Mouse (Mus musculus) right cerebral cortex, adult 2 months (tissue): ENCODE measurements around the gene Hdac11.

Source experiments
- DNase-seq, 2 experiments: peaks; one replicate each; pipeline ENCODE4 v3.0.0; 2021 to 2022; ENCODE audit warnings: low spot score in 2 of 2

The Hdac11 gene

DNA sequence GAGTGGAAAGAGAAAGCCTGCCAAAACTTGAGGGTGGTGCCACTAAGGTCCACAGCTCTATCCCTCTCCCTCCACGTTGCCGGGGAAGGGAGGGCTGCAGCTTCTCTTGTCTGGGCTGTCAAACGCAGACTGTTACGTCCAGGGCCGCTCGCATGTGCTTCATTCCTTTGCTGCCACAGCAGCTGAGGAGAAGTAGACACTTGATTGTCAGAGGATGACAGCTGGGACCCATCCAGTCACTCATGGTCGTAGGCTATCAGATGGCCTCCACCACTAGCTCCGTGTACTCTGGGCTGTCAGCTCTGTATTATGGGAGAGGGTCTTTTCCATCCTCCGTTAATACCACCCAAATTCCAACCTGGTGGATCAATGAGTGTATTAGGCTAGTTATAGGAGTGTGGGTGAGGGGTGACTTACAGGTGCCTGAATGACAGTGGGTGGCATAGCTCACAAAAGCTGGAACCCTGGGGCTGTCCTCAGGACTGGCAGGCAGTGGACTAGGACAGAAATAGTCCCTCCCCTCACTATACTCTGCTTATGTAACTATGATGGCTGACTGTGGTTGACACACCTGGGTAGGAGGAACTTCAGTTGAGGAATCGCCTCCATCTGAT, 19.0 kb upstream of the Hdac11 start:
- DNase-seq: no peak

DNA sequence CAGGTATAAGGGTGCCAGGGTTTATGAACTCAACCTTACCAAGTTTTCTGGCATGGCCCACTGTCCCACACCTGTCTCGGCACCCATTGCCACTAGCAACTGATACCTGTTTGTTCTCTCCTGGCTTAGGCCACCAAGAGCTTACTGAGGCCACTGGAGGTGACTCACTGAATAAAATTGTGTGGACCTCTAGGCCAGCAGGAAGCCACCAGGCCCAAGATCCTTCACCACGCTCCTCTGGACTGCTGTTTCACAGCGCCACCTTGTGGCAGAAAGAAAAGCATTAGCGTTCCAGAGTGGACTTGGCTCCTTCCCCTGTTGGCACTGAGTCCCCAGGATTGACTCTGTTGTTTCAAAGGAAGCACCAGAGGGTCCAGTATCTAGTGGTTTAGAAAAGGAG, 16.6 kb upstream of the Hdac11 start:
- peak; percentile 79 to 80 for DNase-seq

DNA sequence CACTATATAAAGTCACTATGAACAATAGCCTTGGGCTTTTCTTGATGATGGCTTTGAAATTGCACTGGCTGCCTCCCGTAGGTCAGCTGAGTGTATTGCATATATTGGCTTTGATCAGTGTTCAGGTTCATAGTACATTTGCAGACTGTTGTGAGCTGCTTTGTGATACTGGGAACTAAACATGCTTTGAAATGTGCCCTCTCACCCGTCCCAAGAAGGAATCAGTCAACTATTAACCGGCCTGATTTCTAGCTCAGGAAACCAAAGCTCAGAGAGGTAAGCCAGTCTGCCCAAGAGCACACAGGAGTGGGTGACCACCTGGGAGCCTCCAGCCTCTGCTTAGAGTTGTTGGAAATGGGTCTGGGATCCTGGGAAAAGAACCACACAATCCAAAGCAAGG, 11.4 kb upstream of the Hdac11 start:
- DNase-seq: no peak

DNA sequence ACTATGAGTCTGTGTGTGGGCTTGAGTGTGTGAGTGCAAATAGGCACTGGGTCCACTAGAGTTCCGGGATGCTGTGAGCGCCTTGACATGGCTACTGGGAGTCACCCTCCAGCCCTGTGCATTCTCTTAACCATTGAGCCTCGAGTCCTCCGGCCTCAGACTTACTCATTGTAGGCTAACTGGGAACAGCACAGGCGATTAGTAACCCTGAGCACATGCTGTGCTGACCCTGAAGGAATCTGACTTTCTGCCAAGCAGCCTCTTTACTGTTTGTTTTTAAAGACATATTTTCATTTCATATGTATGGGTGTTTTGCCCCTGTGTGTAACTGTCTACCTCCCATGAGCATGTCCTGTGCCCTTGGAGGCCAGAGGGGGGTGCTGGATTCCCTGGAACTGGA, 10.9 kb upstream of the Hdac11 start:
- no peak for DNase-seq

DNA sequence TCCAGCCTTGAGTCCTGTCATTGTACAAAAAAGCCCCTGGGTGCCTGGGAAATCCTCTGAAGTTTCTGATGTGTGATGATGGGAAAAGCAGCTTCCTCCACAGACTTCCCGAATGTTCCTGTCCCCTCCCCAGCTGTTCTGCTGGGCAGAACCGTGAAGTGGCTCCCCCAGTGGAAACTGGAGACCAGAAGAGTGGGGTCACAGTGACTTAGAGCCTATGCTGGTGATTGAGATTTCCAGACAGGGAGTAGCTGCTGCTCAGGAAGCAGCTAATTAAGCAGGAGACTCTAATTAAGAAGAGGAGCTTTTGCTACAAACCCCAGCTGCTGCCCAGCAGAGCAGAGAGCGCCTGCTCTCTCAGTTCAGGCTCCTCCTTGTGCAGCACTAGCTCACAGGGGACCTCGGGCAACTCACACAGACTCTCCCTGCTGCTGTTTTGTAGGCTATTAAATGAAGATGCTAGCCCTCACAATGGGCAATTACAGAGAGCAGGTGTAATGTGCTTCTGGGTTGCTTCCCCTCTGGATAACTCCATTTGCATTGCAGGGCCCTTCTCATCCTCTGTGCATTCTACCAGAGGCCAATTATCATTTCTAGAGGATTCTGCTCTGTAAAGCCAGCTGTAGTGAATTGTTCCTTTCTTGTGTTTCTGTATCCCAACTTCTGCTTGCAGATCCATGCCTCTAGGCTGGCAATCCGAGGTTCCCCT, 9.9 kb upstream of the Hdac11 start:
- DNase-seq: no peak

DNA sequence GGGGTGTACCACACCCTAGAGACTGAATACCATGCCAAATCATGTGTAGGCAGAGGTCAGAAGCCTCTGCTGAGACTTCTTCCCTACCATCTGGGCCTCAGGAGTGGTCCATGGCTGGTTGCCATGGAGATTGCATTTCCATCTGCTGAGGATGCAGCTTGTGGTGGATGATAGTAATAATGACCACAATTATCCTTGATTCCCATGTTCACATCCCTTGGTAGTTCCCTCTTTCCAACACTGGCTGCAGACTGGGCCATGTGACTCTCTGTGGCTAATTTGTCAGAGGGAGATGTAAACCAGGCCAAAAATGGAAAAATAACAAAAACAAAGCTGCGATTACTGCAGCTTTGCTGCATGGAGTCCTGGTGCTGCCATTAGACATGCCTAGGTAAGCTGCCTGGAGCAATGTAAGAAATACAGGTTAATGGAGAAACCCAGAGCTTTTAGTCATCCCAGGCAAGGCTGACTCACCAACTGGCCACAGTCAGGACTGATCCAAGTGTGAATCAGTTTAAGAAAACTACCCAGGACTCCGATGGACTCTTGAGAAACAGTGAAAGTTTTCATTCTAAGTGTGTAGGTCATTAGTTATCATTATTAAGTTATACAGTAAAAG, 9.2 kb upstream of the Hdac11 start:
- DNase-seq: no peak

DNA sequence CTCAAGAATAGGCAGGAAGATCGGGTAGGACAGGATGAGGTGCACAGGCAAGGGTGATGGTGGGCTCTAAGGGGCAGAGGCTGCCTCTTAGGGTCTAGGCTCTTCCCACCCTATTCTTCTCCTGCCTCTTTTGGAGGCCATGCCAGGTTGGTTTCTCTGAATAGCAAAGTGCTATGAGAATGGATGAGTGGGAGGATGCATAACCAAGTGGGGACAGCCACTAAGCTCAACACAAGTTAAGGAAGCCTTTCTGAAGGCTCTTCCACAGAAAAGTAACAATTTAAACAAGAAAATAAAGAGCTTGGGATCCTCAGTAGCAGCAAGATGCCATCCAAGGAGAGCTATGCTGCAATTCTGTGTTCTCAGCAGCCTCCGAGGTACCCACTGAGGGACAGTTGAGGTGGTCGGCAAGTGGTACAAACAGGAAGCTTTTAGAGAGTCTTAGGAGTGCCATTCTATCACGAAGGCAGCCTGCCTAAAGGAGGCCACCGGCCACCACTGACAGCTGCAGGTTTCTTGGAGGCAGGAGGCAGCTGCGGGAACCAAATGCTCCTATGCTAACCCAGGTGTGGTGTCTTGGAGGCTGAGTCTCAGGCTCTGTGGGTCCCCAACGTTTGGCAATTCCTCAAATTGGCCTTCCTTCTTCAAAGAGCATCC, 3.4 kb upstream of the Hdac11 start:
- peak in 1 of 2 experiments; percentile 27 for DNase-seq

GRCm38 (mm10) chr6:91153549-91154064, 2.9 kb upstream of the Hdac11 start:
- DNase-seq: peak; percentile 72 to 83

- DNase-seq: no peak
These were observed 1.8 kb upstream of the Hdac11 start for GRCm38 (mm10) chr6:91154685-91155084.

DNA sequence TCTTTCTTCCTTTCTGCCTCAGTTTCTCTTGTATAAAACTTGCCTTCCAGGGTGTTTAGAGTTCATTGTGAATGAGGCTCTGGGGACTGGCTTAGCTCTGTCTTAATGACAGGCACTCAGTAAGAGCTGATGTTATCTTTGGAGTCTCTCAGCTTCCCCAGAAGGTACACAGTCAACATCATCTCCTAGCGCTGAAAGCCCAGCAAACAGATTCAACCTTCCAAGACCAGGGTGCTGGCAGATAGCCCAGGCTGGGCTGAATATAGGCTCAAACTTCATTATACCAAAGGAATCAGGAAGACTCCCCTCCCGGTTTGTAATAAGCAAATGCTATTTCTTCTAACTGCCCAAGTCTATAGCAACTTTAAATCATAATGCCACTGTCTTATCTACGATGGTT, 1.2 kb upstream of the Hdac11 start:
- DNase-seq: no peak

- no peak for DNase-seq
These were observed 403 bp upstream of the Hdac11 start for GRCm38 (mm10) chr6:91156062-91156461.

- DNase-seq: no peak
These were observed 739 bp downstream of the Hdac11 start for GRCm38 (mm10) chr6:91157237-91157570.

- no peak for DNase-seq
These were observed 2.6 kb downstream of the Hdac11 start for GRCm38 (mm10) chr6:91159047-91159446.

- DNase-seq: peak in 1 of 2 experiments; percentile 47
These were observed 3.9 kb downstream of the Hdac11 start for GRCm38 (mm10) chr6:91160399-91160798.

DNA sequence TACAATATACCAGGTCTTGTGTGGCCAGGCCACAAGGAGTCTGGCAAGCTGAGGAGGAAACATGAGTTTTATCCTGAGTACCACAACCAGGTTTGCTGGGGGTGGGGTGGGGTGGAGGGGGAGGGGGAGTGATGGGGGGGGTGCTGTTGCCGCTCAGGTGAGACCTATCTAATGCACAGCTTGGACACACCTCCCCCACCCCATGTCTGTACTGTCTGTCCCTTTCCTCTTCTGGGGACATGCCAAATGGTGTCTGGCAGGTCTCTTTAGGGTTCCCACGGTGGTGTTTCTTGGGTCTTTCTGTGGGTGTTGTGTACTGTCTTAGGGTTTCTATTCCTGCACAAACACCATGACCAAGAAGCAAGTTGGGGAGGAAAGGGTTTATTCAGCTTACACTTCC, 4.5 kb downstream of the Hdac11 start:
- DNase-seq: no peak

DNA sequence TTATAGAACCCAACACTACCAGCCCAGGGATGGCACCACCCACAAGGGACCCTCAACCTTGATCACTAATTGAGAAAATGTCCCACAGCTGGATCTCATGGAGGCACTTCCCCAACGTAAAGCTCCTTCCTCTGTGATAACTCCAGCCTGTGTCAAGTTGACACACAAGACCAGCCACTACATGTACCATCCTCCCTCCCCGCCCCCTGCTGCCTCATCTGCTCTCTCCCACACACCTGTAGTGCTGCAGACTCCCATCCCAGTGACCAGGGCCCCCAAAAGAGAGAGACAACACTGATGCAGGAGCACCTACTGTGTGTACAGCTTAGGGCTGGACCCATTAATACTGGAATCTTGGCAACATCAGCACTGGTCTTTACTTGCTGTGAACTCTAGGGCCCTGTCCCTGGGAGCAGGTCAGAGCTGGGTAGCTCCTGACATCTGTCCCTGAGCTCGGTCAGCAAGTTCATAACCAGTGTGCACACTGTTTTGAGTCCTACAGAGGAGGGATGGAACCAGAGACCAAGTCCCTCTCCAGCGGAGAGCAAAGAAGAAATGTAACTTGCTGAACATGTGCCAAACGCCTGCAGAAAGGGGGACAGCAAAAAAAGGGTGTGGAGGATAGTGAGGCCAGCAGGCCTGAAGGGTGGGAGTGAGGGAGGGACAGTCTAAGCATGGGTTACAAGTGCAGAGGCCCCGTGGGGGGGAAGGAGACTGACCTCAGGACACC, 5.2 kb downstream of the Hdac11 start:
- DNase-seq: no peak

GRCm38 (mm10) chr6:91162314-91162713, 5.8 kb downstream of the Hdac11 start:
- no peak for DNase-seq

DNA sequence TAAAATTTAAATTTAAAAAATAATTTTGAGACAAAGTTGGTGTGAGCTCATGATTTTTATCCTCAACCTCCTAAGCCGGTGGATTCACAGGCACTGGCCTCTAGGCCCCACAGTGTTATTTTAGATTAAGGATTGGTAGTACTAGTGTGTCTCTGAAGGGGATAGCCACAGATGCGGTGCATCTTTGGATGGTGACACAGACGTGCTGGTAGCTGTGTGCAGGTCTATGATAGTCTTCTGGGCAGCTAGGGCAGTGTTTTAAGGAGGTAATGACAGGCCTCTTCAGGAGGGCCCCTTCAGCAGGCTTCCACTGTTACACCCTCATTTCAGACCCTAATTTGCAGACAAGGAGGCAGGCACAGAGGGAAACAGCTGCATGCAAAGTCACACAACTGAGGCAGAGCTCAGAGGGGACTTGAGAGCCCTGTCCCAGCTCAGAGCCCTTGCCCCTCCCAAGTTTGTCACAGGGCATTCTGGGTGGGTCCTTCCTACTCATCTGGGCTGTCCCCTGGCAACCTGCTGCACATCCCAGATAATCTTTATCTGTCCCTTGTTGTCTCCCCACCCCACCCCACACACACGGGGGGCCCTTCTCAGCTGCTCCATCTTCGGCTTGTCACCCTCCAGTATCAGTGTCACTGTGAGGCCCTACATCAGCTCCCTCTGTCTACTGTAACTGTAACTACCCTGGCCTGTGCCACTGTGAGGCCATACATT, 6.9 kb downstream of the Hdac11 start:
- DNase-seq: no peak

- DNase-seq: no peak
These were observed 8.1 kb downstream of the Hdac11 start for GRCm38 (mm10) chr6:91164584-91164983.

- peak; percentile 87 to 88 for DNase-seq
These were observed 8.7 kb downstream of the Hdac11 start for GRCm38 (mm10) chr6:91165210-91165609.

DNA sequence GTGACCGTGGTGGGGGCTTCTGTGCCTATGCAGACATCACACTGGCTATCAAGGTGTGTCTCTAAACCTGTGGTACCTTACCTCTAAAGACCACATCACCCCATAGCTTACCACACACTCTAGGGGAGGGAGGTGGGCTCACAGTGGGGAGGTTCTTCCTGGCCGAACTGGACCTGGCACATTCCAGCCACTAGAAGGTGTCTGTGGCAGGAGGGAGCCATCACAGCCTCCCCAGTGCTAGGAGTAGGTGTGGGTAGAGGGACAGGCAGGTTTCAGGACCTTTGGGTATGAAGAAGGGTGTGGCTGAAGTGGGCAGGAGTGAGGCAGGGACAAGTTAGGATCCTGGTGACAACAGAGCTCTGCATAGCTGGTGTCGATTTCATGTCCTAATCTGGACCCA, 11.4 kb downstream of the Hdac11 start:
- DNase-seq: no peak
